Mouse (Mus musculus): ENCODE measurements at regions not wholly inside any gene's neighbourhood (a gene's known extent, or its start where the extent isn't known, plus 50 kb on each side); places are given as distances from the start of the nearest gene placed in this dataset.
A peak's percentile ranks its signal among the peaks of the same experiment; 100 is the strongest.

- DNase-seq: peak; percentile 30
Measured at GRCm38 (mm10) chr15:45453797-45454196, 5319.6 kb downstream of the 9330182O14Rik start.

GRCm38 (mm10) chr15:45470425-45470824, 5336.3 kb downstream of the 9330182O14Rik start:
- DNase-seq: no peak

- no peak for DNase-seq
Measured at GRCm38 (mm10) chr15:45473191-45473590, 5339.0 kb downstream of the 9330182O14Rik start.

- DNase-seq: no peak
Measured at GRCm38 (mm10) chr15:45510271-45510670, 5376.1 kb downstream of the 9330182O14Rik start.
